Mouse (Mus musculus) heart, postnatal 36 days (tissue): ENCODE measurements around the gene Pmpca. TPM values are rescaled to one million over a fixed set of nuclear protein-coding genes. Genes with fewer than 3 reads are reported as not detected.

Experiments
- total RNA-seq, 2 experiments: library from RNA; stranded (reverse); gene quantifications; 2 replicates each; pipeline ENCODE4 v1.2.3; 2021

Pmpca gene
- total RNA-seq, 2 experiments from 2014 or later = 137 to 154 TPM

Other genes with a start within 250 kb of the Pmpca start
- not detected for gene Lhx3, start 181.1 kb upstream of the Pmpca start, total RNA-seq
- gene Qsox2, start 151.8 kb upstream of the Pmpca start, total RNA-seq = 10 to 100 TPM; 19.0 to 19.7 TPM
- under 1 TPM; 0.03 to 0.08 TPM for gene Ccdc187, start 94.8 kb upstream of the Pmpca start, total RNA-seq
- gene Gpsm1, start 73.8 kb upstream of the Pmpca start, total RNA-seq = 100 to 1,000 TPM; 208 to 243 TPM
- gene Dnlz, start 37.2 kb upstream of the Pmpca start, total RNA-seq = 10 to 100 TPM; 21.1 to 21.4 TPM
- gene Card9, start 28.4 kb upstream of the Pmpca start, total RNA-seq = 1 to 10 TPM; 1.4 to 1.5 TPM
- gene Snapc4, start 8.7 kb upstream of the Pmpca start, total RNA-seq = 1 to 10 TPM; 8.5 to 9.3 TPM
- gene Entr1, start within 50 bp of the Pmpca start, total RNA-seq = 10 to 100 TPM; 43.4 to 48.2 TPM
- gene Inpp5e, start 19.9 kb downstream of the Pmpca start, total RNA-seq = 10 to 100 TPM; 13.8 to 15.4 TPM
- gene Sec16a, start 55.9 kb downstream of the Pmpca start, total RNA-seq = 10 to 100 TPM; 36.9 to 39.1 TPM
- 10 to 100 TPM; 29.5 to 34.0 TPM for gene Notch1, start 127.3 kb downstream of the Pmpca start, total RNA-seq
- 100 to 1,000 TPM; 146 to 183 TPM for gene Egfl7, start 190.7 kb downstream of the Pmpca start, total RNA-seq
- gene Gm20532, start 197.3 kb downstream of the Pmpca start, total RNA-seq = not detected
- 10 to 100 TPM; 69.1 to 71.6 TPM for gene Agpat2, start 215.1 kb downstream of the Pmpca start, total RNA-seq
- 10 to 100 TPM; 26.4 to 28.3 TPM for gene Fam69b, start 239.1 kb downstream of the Pmpca start, total RNA-seq